Mouse (Mus musculus): ENCODE data around the gene Ncbp3.
"Not testable (repeated sequence)": the region's sequence is repeated elsewhere in the genome, so short reads cannot be mapped to it uniquely, and the experiment has no call there.

The Ncbp3 gene

DNA sequence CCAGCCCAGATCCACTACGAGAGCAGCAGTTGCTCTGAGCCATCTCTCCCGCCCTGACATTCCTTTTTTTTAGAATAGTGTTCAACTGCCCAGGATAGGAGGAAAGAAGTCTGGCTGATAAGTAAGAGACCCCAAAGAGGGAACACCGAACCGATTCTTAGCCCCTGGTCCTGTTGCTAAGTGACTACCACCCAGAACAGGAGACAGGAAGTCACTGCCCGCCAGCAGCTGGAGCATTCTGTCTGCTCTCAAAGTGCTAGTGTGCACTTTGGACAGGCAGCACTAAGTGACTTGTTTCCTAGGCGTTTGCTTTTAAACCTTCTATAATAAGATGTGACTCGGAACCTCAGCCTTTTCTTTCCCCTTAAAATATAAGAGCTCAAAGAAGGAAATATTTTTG, 37.8 kb downstream of the Ncbp3 start:
- DNase-seq (ENCODE audit: low read depth, low spot score) = no peak

DNA sequence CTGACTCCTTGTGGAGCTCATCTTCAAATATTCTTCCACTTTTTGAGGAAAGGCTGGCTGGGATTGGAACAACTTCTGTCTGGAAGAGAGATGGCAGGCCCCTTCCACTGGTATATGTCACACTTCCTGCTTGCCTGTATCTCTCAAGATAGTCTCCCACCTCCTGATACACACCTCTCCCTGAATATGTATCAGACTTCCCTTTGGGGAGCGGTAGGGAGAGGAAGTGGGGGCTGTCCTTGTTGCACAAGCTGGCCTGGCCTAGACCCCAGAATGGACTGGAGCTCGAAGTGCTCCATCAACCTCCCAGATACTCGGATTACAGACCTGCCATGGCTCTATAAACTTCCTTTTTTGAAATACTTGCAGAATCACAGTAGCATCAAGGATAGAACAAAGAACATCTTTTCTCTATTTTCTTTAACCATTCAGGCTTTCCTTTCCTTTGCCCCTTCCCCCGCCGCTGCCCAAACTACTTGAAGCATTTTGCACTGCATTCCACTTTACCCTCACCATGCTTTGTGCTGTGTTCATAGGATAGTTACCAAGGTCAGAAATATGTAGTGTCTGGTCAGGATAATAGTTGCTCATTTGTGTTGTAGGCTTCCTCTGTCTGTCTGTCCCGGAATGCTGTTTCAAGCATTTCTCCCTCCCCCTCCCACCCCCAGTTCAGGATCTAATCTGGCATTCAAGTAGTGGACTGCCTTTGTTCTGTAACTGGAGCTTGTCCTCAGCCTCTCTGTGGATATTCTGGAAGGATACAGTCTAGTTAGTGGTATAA, 40.3 kb downstream of the Ncbp3 start:
- no peak for DNase-seq (ENCODE audit: low read depth, low spot score)

DNA sequence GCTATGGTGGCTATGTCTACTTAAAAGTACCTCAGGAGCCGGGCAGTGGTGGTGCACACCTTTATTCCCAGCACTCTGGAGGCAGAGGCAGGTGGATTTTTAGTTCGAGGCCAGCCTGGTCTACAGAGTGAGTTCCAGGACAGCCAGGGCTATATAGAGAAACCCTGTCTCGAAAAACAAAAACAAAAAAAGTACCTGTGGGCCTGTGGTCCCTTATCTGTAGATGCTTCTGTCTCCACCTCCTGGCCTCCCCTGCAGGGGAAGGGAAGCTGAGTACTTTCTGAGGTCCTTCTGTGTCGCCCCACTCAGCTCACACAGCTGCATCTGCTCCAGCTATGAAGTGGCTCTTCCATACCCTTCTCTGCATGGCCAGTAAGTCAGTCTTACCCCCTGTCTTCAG, 42.7 kb downstream of the Ncbp3 start, which contains the start of gene Itgae:
Gene Itgae (plus strand): TSS at position 301 of the 400 bp plus-strand sequence.
- DNase-seq (ENCODE audit: low read depth, low spot score) = no peak

DNA sequence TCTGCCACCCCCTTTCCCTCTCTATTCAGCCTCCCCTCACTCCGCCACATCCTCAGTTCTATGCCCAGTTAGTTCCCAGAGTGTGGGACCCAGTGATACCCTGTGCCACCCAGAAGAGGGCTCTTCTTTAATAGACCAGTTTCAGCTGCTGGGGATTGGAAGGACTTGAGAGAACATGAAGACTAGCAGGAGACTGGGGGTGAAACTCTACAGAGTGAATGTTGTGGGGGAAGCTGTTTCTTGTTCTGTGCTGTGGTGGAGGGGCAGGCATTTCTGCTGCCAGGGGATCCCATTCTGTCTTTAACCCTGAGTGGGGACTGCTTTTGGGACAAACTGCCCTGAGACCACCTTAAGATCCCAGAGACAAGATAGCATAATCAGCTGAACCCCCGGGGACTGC, 43.2 kb downstream of the Ncbp3 start:
- no peak for DNase-seq (ENCODE audit: low read depth, low spot score)

DNA sequence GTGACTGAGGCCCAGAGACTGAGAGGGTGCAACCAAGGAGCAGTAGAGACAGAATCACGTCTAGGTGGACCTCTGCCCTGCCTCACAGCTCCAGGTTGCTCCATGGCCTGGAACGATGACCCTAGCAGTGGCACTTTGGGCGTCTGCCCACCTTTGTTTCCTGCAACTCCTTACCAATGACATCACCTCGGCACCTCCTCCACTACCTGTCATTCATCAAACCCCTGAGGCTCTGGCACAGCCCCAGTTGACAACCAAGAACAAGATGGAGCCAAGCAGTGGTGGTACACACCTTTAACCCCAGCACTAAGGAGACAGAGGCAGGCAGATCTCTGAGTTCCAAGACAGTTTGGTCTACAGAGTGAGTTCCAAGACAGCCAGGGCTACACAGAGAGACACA, 44.5 kb downstream of the Ncbp3 start:
- DNase-seq (ENCODE audit: low read depth, low spot score) = no peak

DNA sequence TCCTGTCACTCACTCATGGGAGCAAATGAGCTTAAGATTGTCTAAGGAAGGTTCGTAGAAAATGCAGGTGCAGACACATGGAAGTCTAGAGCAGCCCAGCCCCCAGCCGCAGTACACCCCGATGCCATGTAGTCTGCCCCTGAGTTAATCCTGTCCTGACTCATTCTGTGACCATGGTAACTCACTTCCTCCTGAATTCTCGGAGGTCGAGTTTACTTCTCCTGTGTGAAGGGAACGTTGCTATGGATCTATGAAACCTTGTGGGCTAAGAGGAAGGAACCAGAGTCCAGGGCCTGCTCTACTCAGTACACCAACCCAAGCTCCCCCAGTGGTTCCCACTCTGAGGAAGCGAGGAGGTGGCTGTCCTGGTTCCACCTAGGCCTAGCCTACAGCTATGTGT, 45.3 kb downstream of the Ncbp3 start:
- DNase-seq (ENCODE audit: low read depth, low spot score) = no peak

DNA sequence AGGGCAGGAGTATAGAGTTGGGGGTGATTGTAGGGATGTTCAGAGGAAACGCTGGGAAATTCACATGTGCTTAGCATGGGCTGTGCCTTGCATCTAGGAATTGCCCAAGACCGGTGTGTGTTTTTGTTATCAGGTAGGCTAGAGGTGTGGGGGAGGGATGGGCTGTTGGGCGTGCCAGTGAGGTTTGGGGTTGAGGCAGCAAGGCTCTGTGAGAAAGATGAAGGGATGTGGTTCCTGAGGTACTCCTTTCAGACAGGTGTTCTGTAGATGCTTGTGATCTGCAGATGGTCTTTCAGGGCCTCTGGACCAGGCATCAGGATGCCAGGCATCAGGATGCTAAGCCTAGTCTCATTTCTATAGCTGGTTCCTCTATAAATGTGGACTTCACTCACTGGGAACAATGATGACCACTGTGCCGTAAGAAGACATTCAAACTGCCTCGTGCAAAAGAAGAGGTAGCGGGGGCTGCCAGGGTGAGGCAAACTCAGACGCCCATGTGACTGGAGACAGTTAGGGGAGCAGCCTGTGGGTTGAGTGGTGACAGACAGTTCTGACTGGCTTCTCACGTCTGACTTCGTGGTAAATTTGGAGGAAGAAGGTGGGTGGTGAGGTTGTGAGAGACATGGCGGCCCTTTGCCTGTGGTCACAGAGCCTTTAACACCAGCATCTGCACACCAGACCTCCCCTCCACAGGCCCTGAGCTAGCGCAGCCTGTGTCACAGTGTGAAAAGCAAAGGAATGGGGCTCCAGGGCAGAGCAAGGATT, 46.8 kb downstream of the Ncbp3 start:
- DNase-seq (ENCODE audit: low read depth, low spot score) = no peak

DNA sequence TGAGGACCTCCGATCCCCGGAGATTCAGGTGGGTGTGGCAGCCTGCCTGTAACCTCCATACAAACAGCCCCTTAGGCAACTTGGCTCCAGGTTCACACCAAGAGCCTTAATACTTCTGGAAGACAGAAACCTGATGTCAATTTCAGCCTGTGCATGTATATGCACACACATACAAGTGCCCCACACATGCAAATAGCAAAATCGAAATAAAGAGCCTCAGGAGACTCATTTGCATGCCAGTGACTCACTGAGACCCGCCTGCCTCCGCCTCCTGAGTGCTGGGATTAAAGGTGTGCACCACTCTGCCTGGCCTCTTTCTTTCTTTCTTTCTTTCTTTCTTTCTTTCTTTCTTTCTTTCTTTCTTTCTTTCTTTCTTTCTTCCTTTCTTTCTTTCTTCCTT, 51.3 kb downstream of the Ncbp3 start:
- DNase-seq (ENCODE audit: low read depth, low spot score) = no peak

DNA sequence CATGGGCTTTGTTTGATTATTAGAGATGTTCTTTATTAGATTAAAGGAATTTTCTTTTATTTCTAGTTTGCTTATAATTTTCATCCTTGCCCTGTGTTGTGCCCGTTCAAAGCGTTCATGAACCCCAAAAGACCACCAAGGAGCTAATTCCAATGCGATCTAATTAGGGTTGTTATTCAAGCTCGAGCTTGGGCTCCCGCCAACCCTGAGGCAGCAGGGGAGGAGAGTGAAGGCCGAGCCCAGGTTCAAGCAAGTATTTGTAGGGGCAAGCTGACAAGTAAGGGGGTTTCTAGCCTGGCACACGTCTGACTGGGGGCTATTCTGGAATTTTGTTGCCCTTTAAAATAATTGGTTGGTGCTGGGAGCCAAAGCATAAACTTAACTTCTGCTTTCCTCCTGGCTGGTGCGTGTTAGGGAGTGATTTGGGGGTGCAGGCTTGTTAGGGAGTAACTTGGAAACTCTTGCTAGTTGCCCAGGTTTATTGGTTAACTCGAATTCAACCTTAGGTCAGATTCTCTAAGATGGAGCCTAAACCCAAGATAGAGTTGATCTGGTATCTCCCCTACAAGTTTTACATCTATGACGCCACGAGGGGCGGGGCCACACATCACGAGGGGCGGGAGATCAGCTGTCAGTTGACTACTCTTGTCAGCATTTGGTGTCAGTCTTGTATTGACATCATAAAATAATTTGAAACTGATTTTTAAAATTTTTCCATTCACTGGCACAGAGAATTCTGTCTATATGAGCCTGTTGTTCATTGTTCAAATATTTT, 52.6 kb downstream of the Ncbp3 start:
- no peak for DNase-seq (ENCODE audit: low read depth, low spot score)

DNA sequence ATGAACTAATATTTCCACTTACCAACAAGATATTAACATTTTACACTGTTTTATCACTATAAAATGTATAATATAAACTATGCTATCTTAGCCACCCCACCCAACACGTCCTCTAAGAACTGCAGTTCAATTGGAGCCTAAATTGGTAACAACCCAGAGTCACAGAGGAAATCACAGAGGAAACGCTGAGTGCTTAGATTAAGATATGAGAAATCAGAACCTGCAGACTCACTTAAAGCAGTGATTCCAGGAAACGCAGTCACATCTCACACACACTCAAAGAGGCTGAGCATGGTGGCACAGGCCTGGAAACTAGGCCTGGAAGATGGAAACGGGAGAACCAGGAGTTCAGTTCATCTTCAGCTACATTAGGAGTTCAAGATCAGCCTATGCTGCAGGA, 53.7 kb downstream of the Ncbp3 start:
- DNase-seq (ENCODE audit: low read depth, low spot score) = no peak

DNA sequence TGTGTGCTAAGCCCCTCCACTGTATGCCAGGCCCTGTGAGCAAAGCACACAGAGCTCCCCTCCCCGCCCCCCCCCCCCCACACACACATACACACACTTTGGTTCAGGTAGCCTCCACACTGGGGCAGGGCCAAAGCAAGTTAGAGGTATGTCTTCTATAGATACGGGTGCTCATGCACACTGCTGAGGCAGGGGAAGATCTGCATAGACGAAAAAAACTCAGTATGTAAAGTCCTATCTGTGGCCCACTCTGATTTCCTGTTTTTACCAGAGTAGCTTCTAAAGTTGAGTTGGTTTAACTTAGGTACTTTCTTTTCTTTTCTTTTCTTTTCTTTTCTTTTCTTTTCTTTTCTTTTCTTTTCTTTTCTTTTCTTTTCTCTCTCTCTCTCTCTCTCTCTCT, 57.7 kb downstream of the Ncbp3 start:
- no peak for DNase-seq (ENCODE audit: low read depth, low spot score)

DNA sequence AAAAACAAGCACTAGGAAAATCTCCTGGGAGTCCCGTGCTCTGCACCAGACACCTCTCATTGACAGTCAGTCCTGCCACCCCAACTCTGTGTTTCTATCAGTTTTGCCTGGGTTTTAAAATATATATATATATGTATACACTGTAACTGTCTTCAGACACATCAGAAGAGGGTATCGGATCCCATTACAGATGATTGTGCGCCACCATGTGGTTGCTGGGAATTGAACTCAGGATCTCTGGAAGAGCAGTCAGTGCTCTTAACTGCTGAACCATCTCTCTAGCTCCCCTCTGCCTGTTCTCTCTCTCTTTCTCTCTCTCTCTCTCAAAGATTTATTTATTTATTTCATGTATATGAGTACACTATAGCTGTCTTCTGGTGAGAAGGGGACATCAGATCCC, 59.8 kb downstream of the Ncbp3 start:
- not testable (repeated sequence) for DNase-seq (ENCODE audit: low read depth, low spot score)

DNA sequence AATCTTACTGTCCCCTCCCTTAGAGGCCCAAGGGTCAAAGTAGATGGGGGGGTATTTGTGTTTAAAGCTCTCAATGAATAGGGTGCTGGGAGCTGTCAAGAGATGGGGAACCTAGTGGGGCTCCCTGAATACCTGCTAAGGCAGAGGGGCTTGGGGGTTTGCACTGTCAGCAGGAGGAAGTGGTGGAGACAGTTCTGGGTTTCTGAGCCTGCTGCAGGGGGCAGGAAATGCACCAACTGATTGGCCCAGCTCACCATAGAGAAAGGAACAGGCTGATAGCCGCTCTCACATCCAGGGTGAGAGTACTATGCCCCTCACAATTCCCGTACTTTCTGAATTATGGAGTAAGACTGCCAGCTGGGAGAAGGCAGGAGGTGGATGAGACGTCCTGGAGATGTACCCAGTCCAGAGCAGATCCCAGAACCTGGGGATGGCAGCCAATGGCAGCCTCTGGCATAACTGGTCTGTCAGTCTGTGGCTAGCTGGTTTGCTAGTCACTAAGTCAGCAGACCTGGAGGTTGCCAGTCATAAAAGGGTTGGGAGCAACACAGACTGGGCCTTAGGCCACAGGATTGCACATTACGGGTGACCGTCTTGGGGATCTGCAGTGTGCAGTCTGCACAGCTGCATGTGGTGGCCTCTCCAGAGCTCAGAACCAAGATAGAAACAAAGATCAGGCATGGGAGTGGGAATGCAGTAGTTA, 60.8 kb downstream of the Ncbp3 start:
- no peak for DNase-seq (ENCODE audit: low read depth, low spot score)

DNA sequence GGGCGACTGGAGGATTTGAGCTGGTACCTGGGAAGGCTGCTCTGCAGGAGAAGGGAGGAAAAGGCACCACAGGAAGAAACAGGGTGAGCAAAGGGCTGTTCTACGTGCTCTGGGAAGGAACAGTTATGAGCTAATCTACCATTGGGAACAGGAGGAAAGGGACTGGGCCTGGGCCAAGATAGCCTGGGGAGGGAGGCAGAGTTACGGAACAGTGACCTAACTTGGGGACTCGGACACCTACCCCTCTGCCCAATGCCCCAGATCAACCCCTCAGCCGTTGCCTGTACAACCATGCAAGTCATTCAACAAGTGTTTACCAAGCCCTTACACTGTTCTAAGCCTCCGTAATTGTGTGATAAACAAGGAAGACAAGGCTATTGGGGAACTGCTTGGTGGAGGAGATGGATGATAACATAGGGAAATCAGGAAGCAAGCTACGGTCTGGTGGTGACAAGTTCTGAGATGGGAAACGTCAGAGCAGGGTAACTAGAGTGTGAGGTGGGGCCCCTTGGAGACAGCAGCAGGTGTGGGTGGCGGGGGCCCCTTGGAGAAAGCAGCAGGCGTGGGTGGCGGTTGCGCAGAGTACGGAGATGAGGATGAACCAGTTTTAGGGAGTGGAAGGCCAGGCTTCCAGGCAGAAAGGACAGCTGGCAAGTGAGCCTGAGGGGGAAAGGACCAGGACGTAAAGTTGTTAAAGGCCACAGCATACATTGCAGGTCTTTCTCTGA, 61.5 kb downstream of the Ncbp3 start:
- DNase-seq (ENCODE audit: low read depth, low spot score) = no peak

DNA sequence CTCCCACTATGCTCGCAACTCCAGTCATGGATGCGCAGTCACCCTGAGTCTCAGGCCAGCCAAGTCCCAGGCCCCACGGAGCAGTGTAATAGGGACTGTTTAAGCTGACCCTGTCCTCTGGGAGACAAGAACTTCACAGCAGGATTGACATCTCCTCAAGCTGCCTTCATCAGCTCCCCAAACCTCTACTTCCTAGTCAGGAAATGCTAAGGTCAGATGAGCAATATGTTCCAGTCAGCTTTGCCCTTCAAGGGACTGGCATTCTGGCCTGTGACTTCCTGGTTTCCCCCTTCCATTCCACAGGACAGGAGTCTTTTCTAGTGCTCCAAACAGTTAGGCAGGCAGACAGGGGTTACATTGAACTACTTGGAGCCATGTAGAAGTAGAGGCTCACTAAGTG, 62.4 kb downstream of the Ncbp3 start:
- DNase-seq (ENCODE audit: low read depth, low spot score) = no peak

DNA sequence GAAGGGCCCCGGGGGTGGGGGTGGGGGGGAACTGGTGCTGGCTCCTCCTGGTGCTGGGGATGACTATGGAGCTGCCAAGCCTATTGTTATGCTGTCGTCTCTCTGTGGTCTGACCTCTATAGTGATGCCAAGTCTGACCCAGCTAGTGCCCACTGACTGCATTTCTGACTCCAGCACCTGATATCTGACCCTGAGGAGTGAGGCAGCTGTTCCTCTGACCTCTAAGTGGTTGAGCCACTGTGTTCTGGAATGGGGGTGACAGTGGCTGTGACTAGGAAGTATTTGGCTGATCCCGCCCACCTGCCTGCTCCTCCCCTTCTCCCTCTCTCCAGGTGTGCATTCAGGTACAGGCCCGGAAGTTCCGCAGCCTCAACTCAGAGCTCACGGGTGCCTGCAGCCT, 63.8 kb downstream of the Ncbp3 start:
- DNase-seq (ENCODE audit: low read depth, low spot score) = no peak

DNA sequence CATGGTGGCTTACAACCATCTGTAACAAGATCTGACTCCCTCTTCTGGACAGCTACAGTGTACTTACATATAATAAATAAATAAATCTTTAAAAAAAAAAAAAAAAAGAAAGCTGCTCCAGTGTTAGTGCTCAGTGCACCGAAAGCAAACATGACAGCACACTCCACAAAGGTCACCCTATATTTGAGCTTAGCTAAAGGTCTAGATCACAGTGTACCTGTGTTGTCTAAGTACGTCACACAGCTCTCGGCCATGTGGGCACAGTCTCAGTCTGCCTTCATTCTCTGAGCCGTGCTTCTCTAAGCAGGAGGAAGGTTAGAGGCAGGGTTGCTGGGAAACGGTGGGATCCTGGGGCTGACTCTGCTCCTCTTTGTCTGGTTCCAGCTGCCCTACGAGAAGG, 78.9 kb downstream of the Ncbp3 start:
- DNase-seq (ENCODE audit: low read depth, low spot score) = no peak

DNA sequence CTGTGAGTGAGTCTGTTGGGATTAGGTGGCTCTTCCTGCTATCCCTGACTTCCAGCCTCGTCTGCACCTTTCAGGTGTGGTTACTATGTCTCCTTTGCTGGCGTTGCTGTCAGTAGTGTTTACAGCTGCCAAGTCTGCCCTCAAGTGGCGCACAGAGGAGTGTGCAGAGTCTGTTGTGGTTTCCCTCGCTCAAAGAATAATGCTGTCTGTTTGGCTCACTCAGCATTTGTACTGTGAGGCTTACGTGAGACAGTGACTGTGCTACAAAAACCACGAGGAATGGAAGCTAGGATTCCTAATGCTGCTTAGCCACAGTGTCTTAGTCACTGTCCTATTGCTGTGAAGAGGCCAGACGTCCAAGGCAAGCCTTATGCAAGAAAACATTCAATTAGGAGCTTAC, 83.4 kb downstream of the Ncbp3 start:
- DNase-seq (ENCODE audit: low read depth, low spot score) = peak; percentile 67

DNA sequence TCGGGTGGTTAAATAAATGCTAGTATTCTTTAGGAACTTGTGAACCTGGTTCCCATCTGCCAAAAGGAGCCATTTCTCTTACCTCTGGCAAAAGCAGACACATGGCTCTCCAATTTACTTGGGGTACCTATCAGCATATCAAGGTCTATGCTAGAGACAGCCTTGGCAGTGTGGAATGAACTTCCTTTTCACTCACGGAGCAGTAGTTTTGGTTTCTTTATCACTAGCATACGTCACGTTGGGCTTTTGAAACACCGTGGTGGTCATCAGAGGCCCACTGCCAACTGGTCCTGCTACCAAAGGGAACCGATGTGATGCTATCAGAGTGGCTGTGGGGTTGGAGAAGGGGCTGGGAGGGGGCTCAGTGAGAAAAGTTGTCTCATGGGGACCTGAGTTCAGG, 85.4 kb downstream of the Ncbp3 start:
- no peak for DNase-seq (ENCODE audit: low read depth, low spot score)

DNA sequence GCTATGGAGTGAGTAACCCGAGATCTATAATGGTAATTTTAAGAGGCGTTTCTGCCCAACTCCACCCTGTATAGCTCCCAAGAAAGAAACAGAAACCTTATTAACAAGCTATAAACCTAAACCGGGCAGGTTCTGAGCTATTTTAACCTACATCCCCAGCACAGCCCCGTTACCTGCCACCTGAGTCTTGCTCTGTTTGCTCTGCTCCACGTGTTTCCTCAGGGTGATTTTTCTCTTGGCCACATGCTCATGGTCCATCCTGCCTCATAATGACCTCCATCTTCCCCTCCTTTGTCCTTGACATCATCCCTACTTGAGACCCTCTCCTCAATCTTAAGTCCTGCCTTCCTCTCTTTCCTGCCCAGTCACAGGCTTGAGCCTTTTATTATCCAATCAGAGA, 86.6 kb downstream of the Ncbp3 start:
- no peak for DNase-seq (ENCODE audit: low read depth, low spot score)

DNA sequence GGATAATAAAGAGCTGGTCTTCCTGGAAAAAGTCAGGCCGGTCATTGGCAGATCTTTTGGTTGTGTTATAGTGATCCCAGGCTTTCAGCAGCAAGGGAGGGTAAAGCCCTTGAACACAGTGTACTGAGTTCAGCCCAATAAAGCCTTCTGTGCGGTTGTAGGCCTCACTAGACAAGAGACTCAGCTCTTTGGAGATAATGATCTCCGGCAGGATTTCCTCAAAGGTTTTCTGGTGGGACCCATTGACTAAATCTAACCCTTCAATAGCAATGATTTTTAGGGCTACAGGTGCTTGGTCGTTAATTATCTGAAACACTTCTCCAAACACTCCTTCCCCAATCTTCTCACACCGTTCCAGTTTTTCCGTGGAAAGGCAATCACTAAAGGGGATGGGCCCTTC, 89.0 kb downstream of the Ncbp3 start:
- DNase-seq (ENCODE audit: low read depth, low spot score) = no peak
